Mouse (Mus musculus) limb, embryonic 11.5 days (tissue): ENCODE measurements around the gene Rab27a. TPM values are rescaled to one million over a fixed set of nuclear protein-coding genes. Genes with fewer than 3 reads are reported as not detected.

Experiments
- ATAC-seq: fragments of 200-750 bp; cut with Nextera tagmentation; 2 replicates; pipeline ENCODE4 v1.8.0; 2017; ENCODE audit warnings: low read depth; ENCODE audit not compliant: insufficient number of reproducible peaks, low FRiP score, low TSS enrichment
- DNase-seq: peaks from one replicate; pipeline ENCODE4 v3.0.0-alpha.2; 2015; ENCODE audit warnings: low spot score
- H3K27ac ChIP-seq: fragments of 300-500 bp; sonication (generic); replicated peaks from 2 replicates; pipeline ENCODE4 v1.5.1; 2014; ENCODE audit warnings: low read depth, mild to moderate bottlenecking, low read length
- H3K27me3 ChIP-seq: fragments of 300-500 bp; sonication (generic); 2 replicates; pipeline ENCODE4 v1.6.1; 2014; ENCODE audit warnings: mild to moderate bottlenecking, low read length, mixed read lengths; ENCODE audit not compliant: control insufficient read depth, insufficient read depth
- H3K36me3 ChIP-seq: fragments of 300-500 bp; sonication (generic); 2 replicates; pipeline ENCODE4 v1.6.1; 2014; ENCODE audit warnings: mild to moderate bottlenecking, low read length, moderate library complexity, mixed read lengths; ENCODE audit not compliant: control insufficient read depth, insufficient read depth
- H3K4me1 ChIP-seq: fragments of 300-500 bp; sonication (generic); 2 replicates; pipeline ENCODE4 v1.6.1; 2014; ENCODE audit warnings: low read length, mixed read lengths; ENCODE audit not compliant: control insufficient read depth, insufficient read depth
- H3K4me2 ChIP-seq: fragments of 300-500 bp; sonication (generic); 2 replicates; pipeline ENCODE4 v1.6.1; 2014; ENCODE audit warnings: low read depth, mild to moderate bottlenecking, moderate library complexity; ENCODE audit not compliant: severe bottlenecking
- H3K4me3 ChIP-seq: fragments of 300-500 bp; sonication (generic); 2 replicates; pipeline ENCODE4 v1.5.1; 2014; ENCODE audit warnings: low read depth, low read length
- H3K9ac ChIP-seq: fragments of 300-500 bp; sonication (generic); 2 replicates; pipeline ENCODE4 v1.6.1; 2014; ENCODE audit warnings: mild to moderate bottlenecking, low read length
- H3K9me3 ChIP-seq: fragments of 300-500 bp; sonication (generic); 2 replicates; pipeline ENCODE4 v1.6.1; 2016; ENCODE audit warnings: low read length; ENCODE audit not compliant: control insufficient read depth
- WGBS: fragments of 180-500 bp; shearing (Covaris S2); extraction: QIAGEN DNeasy Blood & Tissue Kit; methylation state at CpG from one replicate; pipeline ENCODE4 v1.1.7; 2014; 5-methylcytosine and 5-hydroxymethylcytosine counted together
- polyA plus RNA-seq: library from polyadenylated mRNA; unstranded; fragments of >200 nt; fragmentation: Nextera tagmentation; extraction: Ambion mirVana; gene quantifications from 2 replicates; pipeline ENCODE4 v1.2.1, GENCODE M21; 2014

The Rab27a gene
- polyA plus RNA-seq, 1 experiment from 2014 or later: 2.5 TPM

DNA sequence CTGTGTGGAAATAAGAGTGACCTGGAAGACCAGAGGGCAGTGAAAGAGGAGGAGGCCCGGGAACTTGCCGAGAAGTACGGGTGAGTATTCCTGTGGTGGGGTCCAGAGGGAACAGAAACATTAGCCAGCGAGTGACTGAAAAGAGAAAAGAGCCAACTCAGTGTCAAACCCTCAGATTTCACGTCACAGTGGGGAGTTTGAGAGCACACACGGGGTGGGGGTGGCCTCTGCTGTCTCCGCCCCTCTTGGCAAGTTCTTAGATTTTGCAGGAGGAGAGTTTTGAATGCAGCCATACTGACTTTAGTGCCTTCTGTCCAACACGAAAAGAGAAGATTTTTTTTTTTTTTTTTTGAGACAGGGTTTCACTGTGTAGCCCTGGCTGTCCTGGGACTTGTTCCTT is 42.5 kb downstream of the Rab27a start:
- no peaks in the 10 kb centered on the region for H3K36me3 ChIP-seq
- H3K27ac ChIP-seq: no peak overlapping the region
- ATAC-seq: no peak
- H3K4me3 ChIP-seq: no peak overlapping the region
- H3K9ac ChIP-seq: no peak overlapping the region
- H3K9me3 ChIP-seq: no peaks in the 10 kb centered on the region
- H3K4me1 ChIP-seq: no peaks in the 10 kb centered on the region
- no peak for DNase-seq
- no peaks in the 10 kb centered on the region for H3K27me3 ChIP-seq
- H3K4me2 ChIP-seq: no peak overlapping the region
- WGBS: 66% methylated on average over 8 of the region's 8 CpGs

DNA sequence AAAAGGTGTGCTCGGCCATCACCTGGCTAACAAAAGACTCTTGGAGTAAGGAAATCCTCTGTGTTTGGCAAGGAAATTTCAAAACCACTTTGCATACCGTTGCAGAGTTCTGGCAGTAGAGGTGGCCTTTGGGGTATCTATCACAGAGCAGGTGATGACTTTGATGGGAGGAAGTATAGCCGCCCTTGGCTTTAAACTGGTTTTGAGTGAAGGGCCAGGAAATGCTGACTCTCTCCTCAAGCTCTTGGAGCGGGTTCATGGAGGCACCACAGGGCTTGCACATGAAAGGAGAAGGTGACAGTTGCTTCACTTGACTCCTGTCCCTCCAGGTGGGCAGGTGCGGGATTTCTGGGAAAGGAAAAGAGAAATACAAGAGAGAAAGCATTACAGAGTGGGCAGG is 42.9 kb downstream of the Rab27a start:
- WGBS: 76% methylated on average over 5 of the region's 5 CpGs
- Histone ChIP-seq H3K4me3 (no peak overlapping the region), H3K4me2 (no peak overlapping the region), H3K36me3 (no peaks in the 10 kb centered on the region), H3K9me3 (no peaks in the 10 kb centered on the region), H3K27ac (no peak overlapping the region), H3K4me1 (no peaks in the 10 kb centered on the region), H3K9ac (no peak overlapping the region), H3K27me3 (no peaks in the 10 kb centered on the region)
- no peak for DNase-seq
- no peak for ATAC-seq

DNA sequence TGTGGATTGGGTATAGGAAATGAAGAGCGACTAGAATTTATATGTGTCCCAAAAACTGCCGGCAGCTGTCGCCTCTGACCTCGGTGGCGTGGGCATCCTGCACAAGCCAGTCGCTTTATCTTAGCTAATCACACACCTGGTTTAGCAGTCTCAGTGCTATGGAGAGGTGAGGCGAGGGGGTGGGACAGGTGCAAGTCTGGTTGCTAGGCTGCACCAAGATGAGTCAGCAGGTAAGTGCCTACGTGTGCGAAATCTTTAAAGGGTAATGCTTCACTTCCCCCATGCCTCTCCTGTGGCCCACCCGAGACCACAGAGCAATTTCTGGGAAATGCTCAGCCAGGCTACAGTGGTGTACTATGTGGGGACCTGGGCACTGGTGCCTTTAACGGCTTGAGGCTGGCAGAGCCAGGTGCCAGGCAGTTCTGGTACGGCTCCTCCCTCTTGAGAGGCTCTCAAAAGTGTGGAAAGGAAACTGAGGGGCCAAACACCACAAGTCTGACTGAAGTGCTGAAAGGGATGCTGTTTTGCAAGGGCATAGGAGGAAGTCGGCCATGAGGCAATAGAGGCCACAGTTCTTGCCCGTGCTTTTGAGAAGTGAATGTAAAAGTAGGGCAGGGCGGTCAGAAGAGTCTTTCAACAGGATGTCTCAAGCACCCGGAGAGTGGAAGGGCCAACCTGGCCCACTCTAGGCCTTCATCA is 44.7 kb downstream of the Rab27a start:
- H3K4me2 ChIP-seq: no peak overlapping the region
- H3K27ac ChIP-seq: no peak overlapping the region
- 75% methylated on average over 16 of the region's 16 CpGs for WGBS
- H3K27me3 ChIP-seq: no peaks in the 10 kb centered on the region
- no peak overlapping the region for H3K9ac ChIP-seq
- no peaks in the 10 kb centered on the region for H3K9me3 ChIP-seq
- H3K4me3 ChIP-seq: no peak overlapping the region
- ATAC-seq (no peak), DNase-seq (no peak)
- no peaks in the 10 kb centered on the region for H3K36me3 ChIP-seq
- no peaks in the 10 kb centered on the region for H3K4me1 ChIP-seq

DNA sequence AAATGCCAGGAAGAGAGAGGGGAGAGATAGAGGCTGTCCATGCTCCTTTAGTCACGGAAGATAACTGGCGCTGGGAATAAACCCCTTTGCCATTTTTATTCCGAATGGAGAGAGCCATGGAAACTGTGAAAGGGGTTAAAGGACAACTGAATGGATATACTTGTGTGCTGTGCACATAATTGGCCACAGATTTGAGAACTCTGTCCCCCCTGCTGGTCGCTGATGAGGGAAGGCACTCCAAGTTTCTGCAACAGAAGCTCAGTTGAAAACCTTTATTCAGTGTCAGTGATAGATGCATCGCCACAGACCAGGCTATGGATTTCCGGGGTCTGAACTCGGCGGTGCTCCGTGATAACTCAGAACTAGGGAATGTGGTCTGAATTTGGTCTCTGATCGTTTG is 45.5 kb downstream of the Rab27a start:
- Histone ChIP-seq H3K9ac (no peak overlapping the region), H3K4me1 (no peaks in the 10 kb centered on the region), H3K36me3 (no peaks in the 10 kb centered on the region), H3K4me2 (no peak overlapping the region), H3K4me3 (no peak overlapping the region), H3K27ac (no peak overlapping the region), H3K9me3 (no peaks in the 10 kb centered on the region), H3K27me3 (no peaks in the 10 kb centered on the region)
- 83% methylated on average over 10 of the region's 10 CpGs for WGBS
- DNase-seq: no peak
- ATAC-seq: no peak

DNA sequence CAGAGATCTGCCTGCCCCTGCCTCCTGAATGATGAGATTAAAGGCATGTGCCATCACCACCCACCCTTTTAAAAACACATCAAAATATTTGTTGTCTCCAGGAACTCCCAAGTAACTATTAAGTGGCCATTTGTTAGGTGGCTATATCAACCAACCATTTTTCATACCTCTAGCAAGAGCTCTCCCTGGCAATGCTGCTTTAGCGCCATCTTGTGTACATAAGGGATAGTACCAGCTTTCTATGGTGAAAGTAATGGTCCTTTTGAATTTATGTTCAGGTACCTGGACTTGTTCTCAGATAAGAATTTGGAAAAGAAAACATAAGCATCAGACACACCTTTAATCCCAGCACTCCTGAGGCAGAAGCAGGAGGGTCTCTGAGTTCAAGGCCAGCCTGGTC is 47.1 kb downstream of the Rab27a start:
- no peak overlapping the region for H3K27ac ChIP-seq
- no peaks in the 10 kb centered on the region for H3K9me3 ChIP-seq
- no peak overlapping the region for H3K4me3 ChIP-seq
- peaks cover 4% of the 10 kb centered on the region; the same call in 1 of the 2 replicates for H3K27me3 ChIP-seq
- H3K4me1 ChIP-seq: no peaks in the 10 kb centered on the region
- H3K9ac ChIP-seq: no peak overlapping the region
- DNase-seq (peak; percentile 47), ATAC-seq (no peak; the same call in 1 of the 2 replicates)
- no peak overlapping the region for H3K4me2 ChIP-seq
- 0% methylated on average over 1 of the region's 1 CpGs for WGBS
- H3K36me3 ChIP-seq: no peaks in the 10 kb centered on the region

DNA sequence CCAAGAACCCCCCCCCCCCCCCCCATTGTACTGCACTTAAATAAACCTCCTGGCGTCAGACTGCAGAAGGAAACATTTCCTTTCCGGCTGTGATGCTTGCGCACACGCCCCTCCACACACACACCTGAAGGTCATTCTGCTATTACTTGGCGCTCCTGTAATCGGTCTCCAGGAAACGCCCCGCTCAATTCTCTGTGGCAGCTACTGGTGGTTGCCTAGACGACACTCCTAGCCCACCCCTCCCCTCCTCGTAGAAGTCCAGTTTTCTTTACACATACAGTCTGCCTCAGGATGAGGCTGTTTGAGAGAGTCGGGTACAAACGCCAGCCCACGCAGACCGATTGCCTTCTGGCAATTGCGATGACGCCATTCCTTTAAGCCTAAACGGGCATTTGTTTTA is 49.9 kb downstream of the Rab27a start:
- H3K36me3 ChIP-seq: no peaks in the 10 kb centered on the region
- ATAC-seq: peak; percentile 71; the same call in 1 of the 2 replicates
- 46% methylated on average over 17 of the region's 17 CpGs for WGBS
- no peak overlapping the region for H3K9ac ChIP-seq
- H3K4me3 ChIP-seq: no peak overlapping the region
- H3K4me1 ChIP-seq: no peaks in the 10 kb centered on the region
- no peak overlapping the region for H3K27ac ChIP-seq
- H3K27me3 ChIP-seq: peaks cover 4% of the 10 kb centered on the region; the same call in 1 of the 2 replicates
- DNase-seq: peak; percentile 43
- no peak overlapping the region for H3K4me2 ChIP-seq
- no peaks in the 10 kb centered on the region for H3K9me3 ChIP-seq

DNA sequence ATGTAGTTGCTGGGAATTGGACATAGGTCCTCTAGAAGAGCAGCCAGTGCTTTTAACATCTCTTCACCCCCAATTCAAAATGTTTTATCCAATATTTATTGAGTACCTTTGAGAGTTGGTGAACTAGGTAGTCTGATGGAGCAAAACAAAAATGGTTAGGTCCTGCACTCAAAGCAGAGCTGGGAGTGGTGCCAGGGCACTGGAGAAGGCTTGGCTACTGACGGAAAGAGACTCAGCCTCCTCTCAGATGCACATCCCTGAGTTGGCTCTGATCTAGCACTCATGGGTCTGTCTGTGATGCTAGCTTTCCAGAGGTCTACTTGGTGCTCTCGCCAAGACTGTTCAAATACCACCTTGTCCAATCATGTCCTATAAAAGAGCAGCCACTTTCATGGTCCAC is 53.2 kb downstream of the Rab27a start:
- no peak for DNase-seq
- Histone ChIP-seq H3K4me2 (no peak overlapping the region), H3K9me3 (no peaks in the 10 kb centered on the region), H3K9ac (no peak overlapping the region), H3K4me3 (no peak overlapping the region), H3K27me3 (peaks cover 8% of the 10 kb centered on the region; the same call in 1 of the 2 replicates), H3K4me1 (no peaks in the 10 kb centered on the region), H3K36me3 (no peaks in the 10 kb centered on the region), H3K27ac (no peak overlapping the region)
- no peak for ATAC-seq
- WGBS: 80% methylated on average over 2 of the region's 2 CpGs

DNA sequence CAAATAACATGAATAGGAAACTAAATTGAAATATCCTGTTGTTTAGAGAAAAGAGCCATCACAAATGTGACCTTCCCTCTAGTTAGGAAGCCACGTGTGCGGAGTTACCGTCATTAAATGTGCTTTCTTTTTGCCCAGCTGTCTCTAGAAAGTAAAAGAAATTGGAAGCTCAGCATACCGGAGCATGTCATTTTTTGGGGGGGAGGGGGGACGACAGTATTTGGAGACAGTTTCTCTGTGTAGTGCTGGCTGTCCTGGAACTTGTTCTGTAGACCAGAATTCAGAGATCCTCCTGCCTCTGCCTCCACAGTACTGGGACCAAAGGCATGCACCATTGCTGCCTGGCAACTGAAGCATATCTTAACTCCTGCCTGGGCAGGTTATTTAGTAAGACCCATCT is 56.9 kb downstream of the Rab27a start, which contains the start of gene Khdc3:
Khdc3 (plus strand) TSS at position 301 of the 400 bp plus-strand sequence.
- WGBS: 89% methylated on average over 5 of the region's 5 CpGs
- Histone ChIP-seq H3K36me3 (no peaks in the 10 kb centered on the region), H3K4me1 (no peaks in the 10 kb centered on the region), H3K4me2 (no peak within 1 kb of the TSS), H3K9me3 (no peaks in the 10 kb centered on the region), H3K9ac (no peak within 1 kb of the TSS), H3K27me3 (peaks cover 9% of the 10 kb centered on the region; the same call in 1 of the 2 replicates), H3K27ac (no peak within 1 kb of the TSS), H3K4me3 (no peak within 1 kb of the TSS)
- DNase-seq (no peak), ATAC-seq (no peak)

DNA sequence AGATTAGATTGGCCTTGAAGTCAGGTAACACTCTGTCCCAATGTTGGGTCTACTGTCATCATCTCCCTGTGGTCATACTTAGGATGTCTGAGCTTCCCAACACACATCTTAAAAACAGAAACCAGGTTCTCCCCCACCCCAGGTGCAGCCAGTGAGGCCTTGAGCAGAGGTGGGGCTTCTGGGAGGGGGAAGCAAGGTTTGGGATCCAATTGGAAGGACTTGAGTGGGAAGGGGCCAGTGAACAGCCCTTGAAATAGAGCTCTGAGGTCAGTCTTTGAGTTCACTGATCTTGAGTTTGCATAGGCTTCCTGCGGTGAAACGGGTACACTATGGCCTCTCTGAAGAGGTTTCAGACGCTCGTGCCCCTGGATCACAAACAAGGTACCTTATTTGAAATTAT is 57.5 kb downstream of the Rab27a start, which contains the start of gene Gm20509:
Gm20509 (plus strand) TSS at position 290 of the 400 bp plus-strand sequence.
- no peak within 1 kb of the TSS for H3K27ac ChIP-seq
- peaks cover 9% of the 10 kb centered on the region; the same call in 1 of the 2 replicates for H3K27me3 ChIP-seq
- peak within 1 kb of the TSS; percentile 37 for H3K4me3 ChIP-seq

More for the DNA sequence above, 57.5 kb downstream of the Rab27a start, which contains the start of gene Gm20509:
- DNase-seq: no peak
- Histone ChIP-seq H3K36me3 (no peaks in the 10 kb centered on the region), H3K4me2 (peak within 1 kb of the TSS; percentile 81), H3K4me1 (no peaks in the 10 kb centered on the region), H3K9me3 (no peaks in the 10 kb centered on the region), H3K9ac (peak within 1 kb of the TSS; percentile 50)
- WGBS: 83% methylated on average over 4 of the region's 4 CpGs
- ATAC-seq: no peak
